ENCODE assay signal across 8 mouse cellular contexts in the genomic region with DNA sequence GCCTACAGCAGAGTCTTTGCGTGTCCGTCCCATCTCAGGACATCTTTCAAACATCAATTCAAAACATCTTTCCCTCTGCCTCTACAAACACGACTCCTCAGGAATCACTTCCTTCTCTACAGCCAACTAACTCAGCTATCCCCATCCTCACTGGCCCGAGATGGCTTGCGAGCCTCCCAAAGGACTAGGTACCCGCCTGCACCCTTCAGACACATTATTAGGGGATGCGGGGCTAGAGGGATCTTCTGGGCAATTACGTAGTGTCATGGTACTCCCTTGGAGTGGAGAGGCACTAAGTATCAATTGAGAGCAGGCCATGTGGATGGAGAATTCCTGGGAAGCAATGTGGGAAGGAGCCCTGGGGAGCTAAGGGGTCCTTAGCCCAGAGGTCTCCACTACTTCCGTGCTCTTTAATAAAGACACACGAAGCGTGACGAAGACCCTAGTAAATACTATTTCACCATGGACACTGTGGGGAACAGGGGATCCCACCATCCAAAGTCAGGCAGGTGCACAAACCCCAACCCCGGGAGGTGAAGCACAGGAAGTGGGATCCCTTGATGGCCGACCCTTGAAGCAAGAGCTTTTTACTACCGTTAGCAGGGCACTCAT. TPM values are rescaled to one million over a fixed set of nuclear protein-coding genes. Genes with fewer than 3 reads are reported as not detected.
A peak's percentile ranks its signal among the peaks of the same experiment; 100 is the strongest.
DNase-seq lines count a peak whose midpoint lies in the region; ATAC-seq and TF ChIP-seq lines count a peak whose summit lies in the region.

No protein-coding gene starts in this region.

- H3K4me3 ChIP-seq in liver, adult 2 months (ENCODE audit: insufficient read depth, low read depth, low read length): peak overlapping the region; percentile 69
- peak overlapping the region; percentile 59 for H3K4me3 ChIP-seq in embryonic facial prominence, embryonic 12.5 days
- H3K4me3 ChIP-seq in intestine, embryonic 15.5 days (replicated peaks): peak overlapping the region; percentile 79
- H3K4me3 ChIP-seq in neural tube, embryonic 13.5 days: peak overlapping the region; percentile 60

- no peak for DNase-seq in liver, adult 2 months (ENCODE audit: extremely low read depth, low read depth, low spot score)
- DNase-seq in liver: no peak
- DNase-seq in B cell, adult 2 months: no peak
- no peak for DNase-seq in lung, postnatal 36 days
- DNase-seq in testis, postnatal 14 days (ENCODE audit: low spot score): no peak

- ATAC-seq in embryonic facial prominence, embryonic 12.5 days (ENCODE audit: insufficient number of reproducible peaks, insufficient read depth, low FRiP score, low TSS enrichment): peak; percentile 8; the same call in 1 of the 2 replicates
- no peak for ATAC-seq in intestine, embryonic 15.5 days
- no peak; the same call in none of the 2 replicates for ATAC-seq in neural tube, embryonic 13.5 days (ENCODE audit: low read depth)

- no peaks in the 10 kb centered on the region for H3K79me2 ChIP-seq in liver, adult 2 months (ENCODE audit: control insufficient read depth, insufficient read depth, low read length)

- H3K9me3 ChIP-seq in embryonic facial prominence, embryonic 12.5 days: no peaks in the 10 kb centered on the region
- H3K9me3 ChIP-seq in intestine, embryonic 15.5 days: no peaks in the 10 kb centered on the region
- no peaks in the 10 kb centered on the region for H3K9me3 ChIP-seq in neural tube, embryonic 13.5 days

- H3K36me3 ChIP-seq in liver, adult 2 months (ENCODE audit: control insufficient read depth, insufficient read depth, low read length): no peaks in the 10 kb centered on the region
- H3K36me3 ChIP-seq in embryonic facial prominence, embryonic 12.5 days: no peaks in the 10 kb centered on the region
- no peaks in the 10 kb centered on the region for H3K36me3 ChIP-seq in intestine, embryonic 15.5 days
- H3K36me3 ChIP-seq in neural tube, embryonic 13.5 days: no peaks in the 10 kb centered on the region

- no peak for TF ChIP-seq POLR2A in liver, adult 2 months (IDR thresholded peaks at IDR 0.05; ENCODE audit: extremely low read depth, insufficient read depth, low read length)

- H3K27ac ChIP-seq in liver, adult 2 months (replicated peaks; ENCODE audit: insufficient read depth, low read depth, low read length): no peak overlapping the region
- 0 out of 2 replicates have a peak overlapping the region, but pooled peaks have one; percentile 17 for H3K27ac ChIP-seq in embryonic facial prominence, embryonic 12.5 days
- H3K27ac ChIP-seq in intestine, embryonic 15.5 days: 0 out of 2 replicates have a peak overlapping the region, but pooled peaks have one; percentile 33
- peak overlapping the region; percentile 82 for H3K27ac ChIP-seq in neural tube, embryonic 13.5 days (replicated peaks)

- peak overlapping the region; percentile 67 for H3K9ac ChIP-seq in liver, adult 2 months (ENCODE audit: low read depth, low read length)
- peak overlapping the region; percentile 60 for H3K9ac ChIP-seq in embryonic facial prominence, embryonic 12.5 days
- peak overlapping the region; percentile 82 for H3K9ac ChIP-seq in intestine, embryonic 15.5 days
- peak overlapping the region; percentile 76 for H3K9ac ChIP-seq in neural tube, embryonic 13.5 days

- peaks cover 3% of the 10 kb centered on the region; the same call in 1 of the 2 replicates for H3K4me1 ChIP-seq in liver, adult 2 months (ENCODE audit: control insufficient read depth, insufficient read depth, low read length)
- peaks cover 8% of the 10 kb centered on the region for H3K4me1 ChIP-seq in embryonic facial prominence, embryonic 12.5 days
- peaks cover 6% of the 10 kb centered on the region for H3K4me1 ChIP-seq in intestine, embryonic 15.5 days (replicated peaks)
- peaks cover 24% of the 10 kb centered on the region for H3K4me1 ChIP-seq in neural tube, embryonic 13.5 days (replicated peaks)

- WGBS in liver, adult 2 months: 52% methylated on average over 15 of the region's 15 CpGs
- 35% methylated on average over 15 of the region's 15 CpGs for WGBS in embryonic facial prominence, embryonic 12.5 days
- WGBS in intestine, embryonic 15.5 days: 35% methylated on average over 15 of the region's 15 CpGs
- 29% methylated on average over 15 of the region's 15 CpGs for WGBS in neural tube, embryonic 13.5 days

- no peaks in the 10 kb centered on the region for H3K27me3 ChIP-seq in liver, adult 2 months (ENCODE audit: control insufficient read depth, insufficient read depth, low read length)
- H3K27me3 ChIP-seq in embryonic facial prominence, embryonic 12.5 days: 0 out of 2 replicates have a peak, but pooled peaks cover 2% of the 10 kb centered on the region
- no peaks in the 10 kb centered on the region for H3K27me3 ChIP-seq in intestine, embryonic 15.5 days (replicated peaks)
- H3K27me3 ChIP-seq in neural tube, embryonic 13.5 days: no peaks in the 10 kb centered on the region

- peak overlapping the region; percentile 69 for H3K4me2 ChIP-seq in embryonic facial prominence, embryonic 12.5 days (replicated peaks)
- peak overlapping the region; percentile 78 for H3K4me2 ChIP-seq in intestine, embryonic 15.5 days (replicated peaks)
- H3K4me2 ChIP-seq in neural tube, embryonic 13.5 days: peak overlapping the region; percentile 89

- no peak for TF ChIP-seq CTCF in liver, adult 2 months (IDR thresholded peaks at IDR 0.05; ENCODE audit: low read depth, low read length)

RNA-seq across cellular contexts. Expression of a gene that starts 0.7 kb away (rescaled TPM):
- total RNA-seq in liver, adult 2 months (2014; rRNA removed): 19.5 and 21.7 TPM in 2 replicates
- 24.6 and 25.1 TPM in 2 replicates for polyA plus RNA-seq in liver, adult 2 months (2012; rRNA removed)
- polyA plus RNA-seq in embryonic facial prominence, embryonic 12.5 days (2016; fragmentation: Nextera tagmentation; extraction: Ambion mirVana): 207 TPM in 2 replicates
- polyA plus RNA-seq in intestine, embryonic 15.5 days (2015; fragmentation: Nextera tagmentation; extraction: Ambion mirVana): 126 and 138 TPM in 2 replicates
- 318 and 357 TPM in 2 replicates for polyA plus RNA-seq in neural tube, embryonic 13.5 days (2015; fragmentation: Nextera tagmentation; extraction: Ambion mirVana)

RNA-seq across cellular contexts. Expression of a gene that starts 3.1 kb away (rescaled TPM):
- 1.2 and 1.3 TPM in 2 replicates for total RNA-seq in liver, adult 2 months (2014; rRNA removed)
- polyA plus RNA-seq in liver, adult 2 months (2012; rRNA removed): 17.9 and 22.0 TPM in 2 replicates
- polyA plus RNA-seq in embryonic facial prominence, embryonic 12.5 days (2016; fragmentation: Nextera tagmentation; extraction: Ambion mirVana): 4.4 and 4.6 TPM in 2 replicates
- polyA plus RNA-seq in intestine, embryonic 15.5 days (2015; fragmentation: Nextera tagmentation; extraction: Ambion mirVana): 13.5 and 14.2 TPM in 2 replicates
- 10.3 and 10.6 TPM in 2 replicates for polyA plus RNA-seq in neural tube, embryonic 13.5 days (2015; fragmentation: Nextera tagmentation; extraction: Ambion mirVana)

RNA-seq across cellular contexts. Expression of a gene that starts 9.8 kb away (rescaled TPM):
- total RNA-seq in liver, adult 2 months (2014; rRNA removed): 6.2 and 6.4 TPM in 2 replicates
- 15.1 and 22.6 TPM in 2 replicates for polyA plus RNA-seq in liver, adult 2 months (2012; rRNA removed)
- polyA plus RNA-seq in embryonic facial prominence, embryonic 12.5 days (2016; fragmentation: Nextera tagmentation; extraction: Ambion mirVana): 15.4 and 16.4 TPM in 2 replicates
- 15.6 and 16.7 TPM in 2 replicates for polyA plus RNA-seq in intestine, embryonic 15.5 days (2015; fragmentation: Nextera tagmentation; extraction: Ambion mirVana)
- polyA plus RNA-seq in neural tube, embryonic 13.5 days (2015; fragmentation: Nextera tagmentation; extraction: Ambion mirVana): 37.7 and 39.1 TPM in 2 replicates

RNA-seq across cellular contexts. Expression of a gene that starts 10.9 kb away (rescaled TPM):
- 0.27 and 0.46 TPM in 2 replicates for total RNA-seq in liver, adult 2 months (2014; rRNA removed)
- 0.57 and 0.71 TPM in 2 replicates for polyA plus RNA-seq in liver, adult 2 months (2012; rRNA removed)
- polyA plus RNA-seq in embryonic facial prominence, embryonic 12.5 days (2016; fragmentation: Nextera tagmentation; extraction: Ambion mirVana): 6.9 and 8.1 TPM in 2 replicates
- polyA plus RNA-seq in intestine, embryonic 15.5 days (2015; fragmentation: Nextera tagmentation; extraction: Ambion mirVana): 34.8 and 36.2 TPM in 2 replicates
- polyA plus RNA-seq in neural tube, embryonic 13.5 days (2015; fragmentation: Nextera tagmentation; extraction: Ambion mirVana): 47.2 and 53.8 TPM in 2 replicates

RNA-seq across cellular contexts. Expression of a gene that starts 12.3 kb away (rescaled TPM):
- total RNA-seq in liver, adult 2 months (2014; rRNA removed): 0.09 and 0.40 TPM in 2 replicates
- 0.10 and 0.25 TPM in 2 replicates for polyA plus RNA-seq in liver, adult 2 months (2012; rRNA removed)
- 2.2 and 2.3 TPM in 2 replicates for polyA plus RNA-seq in embryonic facial prominence, embryonic 12.5 days (2016; fragmentation: Nextera tagmentation; extraction: Ambion mirVana)
- 1.1 and 1.7 TPM in 2 replicates for polyA plus RNA-seq in intestine, embryonic 15.5 days (2015; fragmentation: Nextera tagmentation; extraction: Ambion mirVana)
- 2.5 and 3.5 TPM in 2 replicates for polyA plus RNA-seq in neural tube, embryonic 13.5 days (2015; fragmentation: Nextera tagmentation; extraction: Ambion mirVana)
